ENCODE assay signal across 29 mouse cellular contexts in genomic region chr15:96131582-96132091, GRCm38 (mm10).
DNase-seq lines count a peak whose midpoint lies in the region; ATAC-seq lines count a peak whose summit lies in the region.
"Had no signal": no experiment of that assay in that cellular context is flagged by ENCODE, and none has a peak within 500 bp of the region (broad histone marks: within the 10 kb centered on the region; RNA-seq: fewer than 3 reads in every experiment).

No protein-coding gene starts in this region.

- DNase-seq in heart, adult 11 months = peak; percentile 54
- peak; percentile 26 for DNase-seq in limb, embryonic 10.5 days (ENCODE audit: low spot score)
- peak; percentile 70 for DNase-seq in thymus, postnatal 14 days
- DNase-seq in yolk sac, embryonic 10.5 days (ENCODE audit: low spot score) = no peak
- DNase-seq: adrenal gland, adult 2 months; cerebellum, adult 2 months; cerebellum, postnatal 14 days; gastrocnemius, postnatal 14 days; heart, adult 18-20 months; heart, postnatal 4 days; kidney, adult 11 months; kidney, postnatal 25 days; left cerebral cortex, postnatal 4 days; lung, adult 2 months; lung, postnatal 14 days; right cerebral cortex, adult 18-20 months; spleen, adult 18-20 months had no signal

- no peaks in the 10 kb centered on the region for H3K36me3 ChIP-seq in heart, embryonic 12.5 days
- H3K36me3 ChIP-seq in limb, embryonic 10.5 days = no peaks in the 10 kb centered on the region
- H3K36me3 ChIP-seq in intestine, embryonic 16.5 days (ENCODE audit: control insufficient read depth, insufficient read depth, low read length) = no peaks in the 10 kb centered on the region
- H3K36me3 ChIP-seq: kidney, embryonic 15.5 days; limb, embryonic 15.5 days had no signal

- no peak for ATAC-seq in heart, embryonic 12.5 days (ENCODE audit: insufficient number of reproducible peaks, low FRiP score)
- ATAC-seq in erythroblast, adult 5-6 weeks (replicated peaks; ENCODE audit: low FRiP score, poor library complexity, severe bottlenecking) = no peak
- ATAC-seq in intestine, embryonic 16.5 days = no peak
- ATAC-seq: activated CD4-positive, CD25-positive, alpha-beta regulatory T cell, adult 4 months; midbrain, embryonic 16.5 days had no signal

- H3K9me3 ChIP-seq in heart, embryonic 12.5 days (replicated peaks) = no peaks in the 10 kb centered on the region
- no peaks in the 10 kb centered on the region for H3K9me3 ChIP-seq in limb, embryonic 10.5 days (replicated peaks)
- H3K9me3 ChIP-seq in intestine, embryonic 16.5 days (ENCODE audit: control insufficient read depth, low read length) = no peaks in the 10 kb centered on the region
- H3K9me3 ChIP-seq: kidney, embryonic 15.5 days; limb, embryonic 15.5 days had no signal

- H3K4me1 ChIP-seq in heart, embryonic 12.5 days (replicated peaks) = peaks cover 29% of the 10 kb centered on the region
- peaks cover 28% of the 10 kb centered on the region for H3K4me1 ChIP-seq in limb, embryonic 10.5 days
- H3K4me1 ChIP-seq in intestine, embryonic 16.5 days (ENCODE audit: control insufficient read depth, insufficient read depth, low read length) = peaks cover 2% of the 10 kb centered on the region; the same call in 1 of the 2 replicates

- no peak overlapping the region for H3K27ac ChIP-seq in heart, embryonic 12.5 days (ENCODE audit: poor library complexity, severe bottlenecking)
- no peak overlapping the region for H3K27ac ChIP-seq in limb, embryonic 10.5 days
- H3K27ac ChIP-seq in intestine, embryonic 16.5 days (ENCODE audit: low read length) = no peak overlapping the region
- H3K27ac ChIP-seq: hindbrain, embryonic 14.5 days; kidney, embryonic 15.5 days; layer of hippocampus, adult 2 months; limb, embryonic 15.5 days; liver, embryonic 14.5 days had no signal

- H3K27me3 ChIP-seq in heart, embryonic 12.5 days (replicated peaks) = no peaks in the 10 kb centered on the region
- H3K27me3 ChIP-seq in limb, embryonic 10.5 days (ENCODE audit: low read depth, poor library complexity, severe bottlenecking) = no peaks in the 10 kb centered on the region
- no peaks in the 10 kb centered on the region for H3K27me3 ChIP-seq in intestine, embryonic 16.5 days (replicated peaks; ENCODE audit: control insufficient read depth, insufficient read depth, low read length)
- H3K27me3 ChIP-seq: kidney, embryonic 15.5 days; limb, embryonic 15.5 days had no signal

- H3K9ac ChIP-seq in heart, embryonic 12.5 days = no peak overlapping the region
- no peak overlapping the region for H3K9ac ChIP-seq in intestine, embryonic 16.5 days (ENCODE audit: low read depth, low read length)
- H3K9ac ChIP-seq: hindbrain, embryonic 14.5 days; kidney, embryonic 15.5 days; limb, embryonic 15.5 days; liver, embryonic 14.5 days had no signal

- H3K4me2 ChIP-seq in heart, embryonic 12.5 days = no peak overlapping the region
- no peak overlapping the region for H3K4me2 ChIP-seq in intestine, embryonic 16.5 days (ENCODE audit: low read depth, low read length)
- H3K4me2 ChIP-seq: heart, embryonic 11.5 days; hindbrain, embryonic 14.5 days; kidney, embryonic 15.5 days; limb, embryonic 15.5 days; midbrain, embryonic 11.5 days had no signal

- no peak overlapping the region for H3K4me3 ChIP-seq in heart, embryonic 12.5 days
- no peak overlapping the region for H3K4me3 ChIP-seq in limb, embryonic 10.5 days
- H3K4me3 ChIP-seq in intestine, embryonic 16.5 days (ENCODE audit: low read length) = no peak overlapping the region
- H3K4me3 ChIP-seq: kidney, embryonic 15.5 days; layer of hippocampus, adult 2 months; limb, embryonic 15.5 days had no signal
